Mouse (Mus musculus) hindbrain, embryonic 16.5 days (tissue): Measurements from ENCODE around the gene Epb41l1. TPM values are rescaled to one million over a fixed set of nuclear protein-coding genes. Genes with fewer than 3 reads are reported as not detected.

ENCODE experiments used
- ATAC-seq: fragments of 200-750 bp; cut with Nextera tagmentation; 2 replicates; pipeline ENCODE4 v1.8.0; 2017; ENCODE audit warnings: moderate TSS enrichment, moderate library complexity
- H3K27ac ChIP-seq: fragments of 300-500 bp; sonication (generic); 2 replicates; pipeline ENCODE4 v1.5.1; 2014; ENCODE audit warnings: low read depth, mild to moderate bottlenecking, control low read depth, low read length, moderate library complexity
- H3K27me3 ChIP-seq: fragments of 300-500 bp; sonication (generic); replicated peaks from 2 replicates; pipeline ENCODE4 v1.6.1; 2014; ENCODE audit warnings: low read length; ENCODE audit not compliant: control insufficient read depth, insufficient read depth
- H3K36me3 ChIP-seq: fragments of 300-500 bp; sonication (generic); 2 replicates; pipeline ENCODE4 v1.6.1; 2014; ENCODE audit warnings: mild to moderate bottlenecking, low read length, moderate library complexity, mixed read lengths; ENCODE audit not compliant: control insufficient read depth, insufficient read depth
- H3K4me1 ChIP-seq: fragments of 300-500 bp; sonication (generic); 2 replicates; pipeline ENCODE4 v1.6.1; 2014; ENCODE audit warnings: low read depth, low read length; ENCODE audit not compliant: control insufficient read depth, insufficient read depth
- H3K4me2 ChIP-seq: fragments of 300-500 bp; sonication (generic); 2 replicates; pipeline ENCODE4 v1.6.1; 2014; ENCODE audit warnings: mild to moderate bottlenecking, low read length, control low read depth, moderate library complexity
- H3K4me3 ChIP-seq: fragments of 300-500 bp; sonication (generic); 2 replicates; pipeline ENCODE4 v1.5.1; 2014; ENCODE audit warnings: mild to moderate bottlenecking, low read length, control low read depth, moderate library complexity
- H3K9ac ChIP-seq: fragments of 300-500 bp; sonication (generic); 2 replicates; pipeline ENCODE4 v1.6.1; 2014; ENCODE audit warnings: low read depth, mild to moderate bottlenecking, control low read depth, low read length, moderate library complexity
- H3K9me3 ChIP-seq: fragments of 300-500 bp; sonication (generic); 2 replicates; pipeline ENCODE4 v1.6.1; 2014; ENCODE audit warnings: mild to moderate bottlenecking, low read length, moderate library complexity; ENCODE audit not compliant: control insufficient read depth
- WGBS: fragments of 180-500 bp; shearing (Covaris S2); extraction: QIAGEN DNeasy Blood & Tissue Kit; methylation state at CpG from one replicate; pipeline ENCODE4 v1.1.7; 2014; 5-methylcytosine and 5-hydroxymethylcytosine counted together
- polyA plus RNA-seq: library from polyadenylated mRNA; unstranded; fragments of >200 nt; fragmentation: Nextera tagmentation; extraction: Ambion mirVana; gene quantifications from 2 replicates; pipeline ENCODE4 v1.2.1, GENCODE M21; 2015

The Epb41l1 gene
- polyA plus RNA-seq, 1 experiment from 2014 or later, result 17.0 TPM

GRCm38 (mm10) chr2:156518306-156518705 lies 97.6 kb downstream of the Epb41l1 start:
- ATAC-seq, result no peak
- WGBS, result 89% methylated on average over 6 of the region's 6 CpGs
- Histone ChIP-seq H3K27ac (no peak overlapping the region), H3K9me3 (no peaks in the 10 kb centered on the region), H3K4me1 (no peaks in the 10 kb centered on the region), H3K4me3 (no peak overlapping the region), H3K27me3 (no peaks in the 10 kb centered on the region), H3K4me2 (no peak overlapping the region), H3K36me3 (peaks cover 18% of the 10 kb centered on the region), H3K9ac (no peak overlapping the region)

GRCm38 (mm10) chr2:156519584-156519983 lies 98.9 kb downstream of the Epb41l1 start:
- peaks cover 14% of the 10 kb centered on the region for H3K36me3 ChIP-seq
- no peak overlapping the region for H3K4me2 ChIP-seq
- ATAC-seq, result no peak
- no peaks in the 10 kb centered on the region for H3K4me1 ChIP-seq
- H3K4me3 ChIP-seq, result no peak overlapping the region
- no peaks in the 10 kb centered on the region for H3K9me3 ChIP-seq
- 86% methylated on average over 5 of the region's 5 CpGs for WGBS
- no peaks in the 10 kb centered on the region for H3K27me3 ChIP-seq
- H3K27ac ChIP-seq, result no peak overlapping the region
- H3K9ac ChIP-seq, result no peak overlapping the region

- Histone ChIP-seq H3K36me3 (peaks cover 11% of the 10 kb centered on the region), H3K4me1 (no peaks in the 10 kb centered on the region), H3K9ac (no peak overlapping the region), H3K9me3 (no peaks in the 10 kb centered on the region), H3K27ac (no peak overlapping the region), H3K4me2 (no peak overlapping the region), H3K4me3 (no peak overlapping the region), H3K27me3 (no peaks in the 10 kb centered on the region)
- WGBS, result 87% methylated on average over 11 of the region's 11 CpGs
- ATAC-seq, result no peak
Observed at GRCm38 (mm10) chr2:156522994-156523393, 102.3 kb downstream of the Epb41l1 start.

GRCm38 (mm10) chr2:156524078-156524477 lies 103.4 kb downstream of the Epb41l1 start:
- Histone ChIP-seq H3K9ac (no peak overlapping the region), H3K27me3 (no peaks in the 10 kb centered on the region), H3K27ac (no peak overlapping the region), H3K9me3 (no peaks in the 10 kb centered on the region), H3K4me3 (no peak overlapping the region), H3K4me2 (no peak overlapping the region), H3K4me1 (no peaks in the 10 kb centered on the region), H3K36me3 (peaks cover 13% of the 10 kb centered on the region)
- ATAC-seq, result peak; percentile 29; the same call in 1 of the 2 replicates
- WGBS, result 35% methylated on average over 3 of the region's 3 CpGs

GRCm38 (mm10) chr2:156529726-156530125 lies 109.0 kb downstream of the Epb41l1 start:
- no peak overlapping the region for H3K9ac ChIP-seq
- no peak overlapping the region for H3K4me2 ChIP-seq
- peaks cover 32% of the 10 kb centered on the region for H3K36me3 ChIP-seq
- no peak for ATAC-seq
- no peaks in the 10 kb centered on the region for H3K27me3 ChIP-seq
- no peaks in the 10 kb centered on the region for H3K4me1 ChIP-seq
- 55% methylated on average over 2 of the region's 2 CpGs for WGBS
- no peaks in the 10 kb centered on the region for H3K9me3 ChIP-seq
- H3K27ac ChIP-seq, result no peak overlapping the region
- no peak overlapping the region for H3K4me3 ChIP-seq

GRCm38 (mm10) chr2:156533160-156533559 lies 112.5 kb downstream of the Epb41l1 start:
- H3K9me3 ChIP-seq, result no peaks in the 10 kb centered on the region
- peaks cover 31% of the 10 kb centered on the region for H3K36me3 ChIP-seq
- no peak overlapping the region for H3K4me3 ChIP-seq
- H3K27ac ChIP-seq, result no peak overlapping the region
- no peaks in the 10 kb centered on the region for H3K4me1 ChIP-seq
- ATAC-seq, result no peak
- no peak overlapping the region for H3K4me2 ChIP-seq
- no peaks in the 10 kb centered on the region for H3K27me3 ChIP-seq
- no peak overlapping the region for H3K9ac ChIP-seq
- 89% methylated on average over 2 of the region's 2 CpGs for WGBS

- no peak for ATAC-seq
- WGBS, result 88% methylated on average over 7 of the region's 7 CpGs
- no peaks in the 10 kb centered on the region for H3K4me1 ChIP-seq
- peaks cover 18% of the 10 kb centered on the region for H3K36me3 ChIP-seq
- no peak overlapping the region for H3K4me2 ChIP-seq
- no peak overlapping the region for H3K4me3 ChIP-seq
- no peak overlapping the region for H3K27ac ChIP-seq
- H3K9me3 ChIP-seq, result no peaks in the 10 kb centered on the region
- no peak overlapping the region for H3K9ac ChIP-seq
- H3K27me3 ChIP-seq, result no peaks in the 10 kb centered on the region
Observed at GRCm38 (mm10) chr2:156538817-156539555, 118.3 kb downstream of the Epb41l1 start.

- Histone ChIP-seq H3K27ac (no peak overlapping the region), H3K9me3 (no peaks in the 10 kb centered on the region), H3K4me2 (no peak overlapping the region), H3K9ac (no peak overlapping the region), H3K36me3 (peaks cover 10% of the 10 kb centered on the region), H3K4me3 (no peak overlapping the region), H3K4me1 (no peaks in the 10 kb centered on the region), H3K27me3 (no peaks in the 10 kb centered on the region)
- 87% methylated on average over 7 of the region's 7 CpGs for WGBS
- no peak for ATAC-seq
Observed at GRCm38 (mm10) chr2:156540991-156541390, 120.3 kb downstream of the Epb41l1 start.

GRCm38 (mm10) chr2:156542410-156542809 lies 121.7 kb downstream of the Epb41l1 start:
- WGBS, result 77% methylated on average over 8 of the region's 8 CpGs
- Histone ChIP-seq H3K4me1 (peaks cover 4% of the 10 kb centered on the region), H3K9ac (no peak overlapping the region), H3K4me3 (no peak overlapping the region), H3K36me3 (peaks cover 10% of the 10 kb centered on the region), H3K27ac (no peak overlapping the region), H3K9me3 (no peaks in the 10 kb centered on the region), H3K4me2 (no peak overlapping the region), H3K27me3 (no peaks in the 10 kb centered on the region)
- ATAC-seq, result no peak
